Mouse (Mus musculus) brain, embryonic 14.5 days (tissue): ENCODE data around the gene Tnrc6c.

Source experiments
- CTCF ChIP-seq: fragments of 200-500 bp; IDR thresholded peaks from 2 replicates; pipeline ENCODE4 v1.5.1; 2012; ENCODE audit warnings: inconsistent platforms, mild to moderate bottlenecking, moderate library complexity, borderline replicate concordance; ENCODE audit not compliant: insufficient read depth, insufficient read length; ENCODE audit errors: extremely low read depth
- POLR2A ChIP-seq: fragments of 200-500 bp; IDR thresholded peaks from 2 replicates; pipeline ENCODE4 v1.6.1; 2012; ENCODE audit warnings: mild to moderate bottlenecking, inconsistent platforms, borderline replicate concordance; ENCODE audit not compliant: poor library complexity, insufficient read depth, insufficient read length, severe bottlenecking; ENCODE audit errors: extremely low read depth

GRCm38 (mm10) chr11:117666563-117666962 lies 12.5 kb downstream of the Tnrc6c start:
- TF ChIP-seq CTCF (no peak), POLR2A (no peak)
